Mouse (Mus musculus) forebrain, embryonic 10.5 days (tissue): ENCODE data around the gene Tmem208. TPM values are rescaled to one million over a fixed set of nuclear protein-coding genes. Genes with fewer than 3 reads are reported as not detected.
A peak's percentile ranks its signal among the peaks of the same experiment; 100 is the strongest.

Experiments used
- DNase-seq: peaks from one replicate; pipeline ENCODE4 v3.0.0-alpha.2; 2017; ENCODE audit warnings: low spot score; ENCODE audit errors: extremely low spot score
- H3K27ac ChIP-seq: fragments of 300-500 bp; sonication (generic); 2 replicates; pipeline ENCODE4 v1.5.1; 2016; ENCODE audit warnings: mild to moderate bottlenecking
- H3K27me3 ChIP-seq: fragments of 300-500 bp; sonication (generic); 2 replicates; pipeline ENCODE4 v1.6.1; 2016; ENCODE audit warnings: mild to moderate bottlenecking; ENCODE audit not compliant: poor library complexity, severe bottlenecking
- H3K36me3 ChIP-seq: fragments of 300-500 bp; sonication (generic); replicated peaks from 2 replicates; pipeline ENCODE4 v1.6.1; 2016; ENCODE audit warnings: mild to moderate bottlenecking, moderate library complexity
- H3K4me1 ChIP-seq: fragments of 300-500 bp; sonication (generic); 2 replicates; pipeline ENCODE4 v1.6.1; 2016
- H3K4me3 ChIP-seq: fragments of 300-500 bp; sonication (generic); 2 replicates; pipeline ENCODE4 v1.5.1; 2016; ENCODE audit warnings: mild to moderate bottlenecking, moderate library complexity
- H3K9me3 ChIP-seq: fragments of 300-500 bp; sonication (generic); 2 replicates; pipeline ENCODE4 v1.6.1; 2016; ENCODE audit warnings: mild to moderate bottlenecking, moderate library complexity
- WGBS: fragments of 180-500 bp; shearing (Covaris S2); methylation state at CpG from one replicate; pipeline ENCODE4 v1.1.7; 2016; 5-methylcytosine and 5-hydroxymethylcytosine counted together
- polyA plus RNA-seq: library from polyadenylated mRNA; unstranded; fragments of >200 nt; fragmentation: Nextera tagmentation; extraction: Ambion mirVana; gene quantifications from 2 replicates; pipeline ENCODE4 v1.2.1, GENCODE M21; 2016

The Tmem208 gene
- polyA plus RNA-seq, 1 experiment from 2014 or later: 95.3 TPM

DNA sequence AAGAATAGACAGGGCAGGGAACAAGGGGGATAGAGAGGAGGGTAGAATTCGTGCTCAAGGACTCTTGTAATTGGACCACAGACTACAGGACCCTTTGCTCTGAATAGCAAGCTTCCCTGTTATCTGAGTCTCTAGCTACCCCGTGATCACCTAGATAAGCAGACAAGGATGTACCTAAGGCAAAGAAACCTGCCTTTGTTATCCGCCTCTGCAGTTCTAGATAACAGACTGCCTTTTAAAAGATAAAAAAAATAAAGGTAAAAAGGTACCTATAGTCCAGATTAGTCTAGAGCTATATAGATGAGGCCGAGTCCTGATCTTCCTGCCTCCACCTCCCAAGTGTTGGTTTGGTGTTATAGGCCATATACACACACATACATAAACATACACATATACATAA lies 16.6 kb downstream of the Tmem208 start:
- no peak for DNase-seq
- 77% methylated on average over 4 of the region's 4 CpGs for whole genome bisulfite sequencing
- Histone ChIP-seq H3K9me3 (no peaks in the 10 kb centered on the region), H3K36me3 (peaks cover 14% of the 10 kb centered on the region), H3K4me3 (no peak overlapping the region), H3K27ac (no peak overlapping the region), H3K4me1 (peaks cover 46% of the 10 kb centered on the region), H3K27me3 (peaks cover 16% of the 10 kb centered on the region)

DNA sequence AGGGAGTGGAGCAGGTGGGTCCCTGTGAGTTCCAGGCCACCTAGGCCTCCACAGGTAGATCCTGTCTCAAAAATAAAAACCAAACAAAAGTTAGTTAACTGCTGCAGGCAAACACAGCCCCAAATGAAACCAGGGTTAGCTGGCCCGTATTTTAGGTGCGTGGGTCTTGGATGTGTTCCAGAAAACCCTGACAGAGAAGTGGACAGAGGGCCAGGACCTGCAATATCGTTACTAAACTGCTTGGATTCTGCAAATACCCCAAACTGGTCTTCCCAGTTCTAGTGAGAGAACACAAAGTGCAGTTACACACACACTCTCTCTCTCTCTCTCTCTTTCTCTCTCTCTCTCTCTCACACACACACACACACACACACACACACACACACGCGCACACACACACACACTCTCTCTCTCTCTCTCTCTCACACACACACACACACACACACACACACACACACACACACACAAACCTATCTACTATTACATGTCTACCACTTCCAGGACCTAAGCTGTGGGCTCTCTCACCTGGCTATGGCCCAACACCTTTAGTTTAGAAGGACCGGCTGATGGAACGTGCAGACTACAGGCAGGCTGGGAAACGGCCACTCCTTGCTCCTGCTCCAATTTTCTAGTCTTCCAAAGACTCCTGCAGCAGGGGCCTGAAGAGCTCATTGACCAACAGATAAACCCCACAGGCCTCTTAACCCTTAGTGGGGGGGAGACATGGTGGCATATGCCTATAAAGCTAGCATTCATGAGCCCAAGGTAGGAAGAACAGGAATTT lies 17.8 kb downstream of the Tmem208 start:
- H3K36me3 ChIP-seq: 0 out of 2 replicates have a peak, but pooled peaks cover 4% of the 10 kb centered on the region
- H3K9me3 ChIP-seq: no peaks in the 10 kb centered on the region
- H3K4me1 ChIP-seq: peaks cover 52% of the 10 kb centered on the region
- no peak overlapping the region for H3K27ac ChIP-seq
- peaks cover 7% of the 10 kb centered on the region; the same call in 1 of the 2 replicates for H3K27me3 ChIP-seq
- no peak for DNase-seq
- WGBS: 73% methylated on average over 8 of the region's 8 CpGs
- H3K4me3 ChIP-seq: no peak overlapping the region

GRCm38 (mm10) chr8:105345061-105345975 lies 19.2 kb downstream of the Tmem208 start:
- Histone ChIP-seq H3K36me3 (0 out of 2 replicates have a peak, but pooled peaks cover 4% of the 10 kb centered on the region), H3K4me3 (peak overlapping the region; percentile 83; the same call in 1 of the 2 replicates), H3K9me3 (no peaks in the 10 kb centered on the region), H3K4me1 (peaks cover 66% of the 10 kb centered on the region), H3K27me3 (peaks cover 16% of the 10 kb centered on the region), H3K27ac (0 out of 2 replicates have a peak overlapping the region, but pooled peaks have one; percentile 8)
- no peak for DNase-seq
- 68% methylated on average over 7 of the region's 7 CpGs for WGBS

DNA sequence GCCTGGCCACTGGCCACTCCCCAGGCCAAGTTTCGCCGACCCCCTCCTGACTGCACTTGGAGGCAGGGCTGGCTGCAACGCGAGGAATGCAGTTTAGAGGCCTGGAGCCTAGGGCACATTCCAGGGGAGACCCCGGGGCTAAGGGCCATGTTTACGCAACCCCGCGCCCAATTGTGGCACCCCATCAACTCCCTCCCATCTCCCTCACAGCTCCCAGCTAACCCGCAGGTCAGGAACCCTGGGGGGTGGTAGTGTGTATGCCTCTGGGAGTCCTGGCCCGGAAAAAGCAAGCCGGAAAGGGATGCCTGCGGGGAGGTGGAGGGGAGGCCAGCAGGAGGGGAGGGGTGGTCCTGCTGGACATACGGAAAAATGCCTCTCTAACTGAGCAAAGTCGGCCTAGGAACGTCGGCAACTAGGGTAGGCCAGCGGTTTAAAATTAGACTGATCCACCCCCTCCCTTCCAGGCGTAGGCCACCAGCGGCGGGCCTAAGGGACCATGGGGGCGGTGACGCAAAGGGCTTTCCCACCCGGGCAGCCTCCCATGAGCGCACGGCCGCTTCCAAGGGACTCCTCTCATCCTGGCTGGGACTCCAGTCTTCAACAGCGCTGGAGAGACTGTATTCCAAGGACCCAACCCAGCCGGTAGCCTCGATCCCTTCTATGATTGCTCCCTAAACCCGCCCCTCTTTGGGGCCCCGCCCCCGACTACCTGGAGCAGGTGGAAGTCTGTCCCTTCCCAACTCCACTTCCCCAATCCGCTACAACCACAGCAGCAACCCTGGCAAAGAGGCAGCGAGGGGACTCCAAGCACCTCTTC lies 20.7 kb downstream of the Tmem208 start:
- H3K27me3 ChIP-seq: peaks cover 24% of the 10 kb centered on the region
- H3K27ac ChIP-seq: peak overlapping the region; percentile 91
- peaks cover 68% of the 10 kb centered on the region for H3K4me1 ChIP-seq

DNA sequence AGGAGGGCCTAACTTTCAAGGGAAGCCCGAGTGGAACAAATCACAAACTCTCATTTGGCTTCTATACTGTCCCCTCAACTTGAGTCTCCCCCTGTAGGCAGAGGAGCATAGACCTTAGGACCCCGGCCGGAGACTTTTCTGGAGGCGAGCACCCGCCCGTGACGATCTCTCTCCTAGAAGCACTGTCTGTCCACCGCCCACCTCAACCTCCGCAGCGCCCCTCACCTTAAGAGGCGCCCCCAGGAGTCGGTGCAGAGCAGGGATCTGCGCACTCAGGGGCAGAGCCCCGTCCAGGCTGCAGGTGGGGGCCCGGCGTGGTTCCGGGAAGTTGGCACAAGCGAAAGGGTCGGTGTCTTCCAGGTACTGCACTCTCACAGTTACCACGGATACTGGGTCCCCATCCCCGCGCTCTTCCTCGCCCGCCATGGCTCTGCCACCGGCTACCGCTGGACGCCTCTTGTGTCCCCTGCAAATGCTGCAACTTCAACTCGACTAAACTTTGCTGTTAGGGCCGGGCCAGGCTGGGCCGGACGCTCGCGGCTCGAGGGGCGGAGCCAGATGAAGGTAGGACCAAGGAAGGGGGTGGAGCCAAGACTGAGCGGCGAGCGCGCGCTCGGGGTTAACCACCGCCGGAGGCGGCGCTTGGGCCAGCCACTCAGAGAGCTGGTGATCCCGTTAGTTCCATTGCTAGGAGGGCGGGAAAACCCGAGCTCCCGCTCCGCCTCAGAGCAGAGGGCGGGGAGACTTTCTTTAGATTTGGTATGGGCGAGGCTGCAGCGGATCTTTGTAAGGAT lies 21.5 kb downstream of the Tmem208 start, which contains the start of gene Fhod1:
Fhod1 (minus strand) TSS at position 526 of the 794 bp plus-strand sequence.
- no peaks in the 10 kb centered on the region for H3K9me3 ChIP-seq
- peak; percentile 97 for DNase-seq
- peaks cover 68% of the 10 kb centered on the region for H3K4me1 ChIP-seq
- peaks cover 24% of the 10 kb centered on the region for H3K27me3 ChIP-seq
- WGBS: under 1% methylated on average over 53 of the region's 53 CpGs
- H3K4me3 ChIP-seq: peak within 1 kb of the TSS; percentile 83
- H3K27ac ChIP-seq: peak within 1 kb of the TSS; percentile 91
- H3K36me3 ChIP-seq: 0 out of 2 replicates have a peak, but pooled peaks cover 4% of the 10 kb centered on the region

More for the DNA sequence above, 20.7 kb downstream of the Tmem208 start:
- Histone ChIP-seq H3K4me3 (peak overlapping the region; percentile 83), H3K36me3 (0 out of 2 replicates have a peak, but pooled peaks cover 4% of the 10 kb centered on the region), H3K9me3 (no peaks in the 10 kb centered on the region)
- WGBS: under 1% methylated on average over 34 of the region's 34 CpGs
- DNase-seq: peak; percentile 55

DNA sequence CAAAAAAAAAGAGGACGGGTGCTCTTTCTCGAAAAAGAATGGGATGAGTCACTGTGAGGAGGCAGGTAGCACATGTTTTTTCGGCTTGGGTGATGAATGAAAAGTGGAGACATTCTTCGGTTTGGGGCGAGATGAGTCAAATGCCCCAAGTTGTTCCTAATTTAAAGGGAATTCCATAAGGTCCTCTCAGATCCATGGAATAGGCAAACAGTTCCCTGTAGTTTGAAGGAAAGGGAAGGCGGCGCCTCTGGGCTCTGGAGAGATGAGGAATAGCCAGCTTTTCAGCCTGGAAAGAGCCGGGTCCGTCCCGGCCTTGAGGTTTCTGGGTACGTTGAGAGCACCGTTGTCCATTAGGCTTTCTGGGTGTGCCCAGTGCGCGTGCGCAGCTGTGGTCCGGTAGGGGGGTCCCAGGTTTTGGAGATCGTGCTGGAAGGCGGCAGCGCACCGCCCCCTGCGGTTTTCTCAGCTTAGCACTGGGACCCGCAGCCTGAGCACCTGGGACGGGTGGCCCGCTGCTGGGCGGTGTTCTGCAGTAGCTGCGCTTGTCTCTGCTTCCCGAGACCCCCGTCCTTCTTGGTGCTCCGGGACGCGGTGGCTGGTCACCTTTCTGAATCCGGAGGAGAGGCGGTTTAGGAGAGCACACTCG lies 22.4 kb downstream of the Tmem208 start, which contains the start of gene Slc9a5:
Slc9a5 (plus strand) TSS at position 394 of the 646 bp plus-strand sequence.
- under 1% methylated on average over 34 of the region's 34 CpGs for WGBS
- Histone ChIP-seq H3K27me3 (peaks cover 24% of the 10 kb centered on the region), H3K27ac (peak within 1 kb of the TSS; percentile 91), H3K4me3 (peak within 1 kb of the TSS; percentile 83), H3K36me3 (peaks cover 4% of the 10 kb centered on the region; the same call in 1 of the 2 replicates), H3K9me3 (no peaks in the 10 kb centered on the region), H3K4me1 (peaks cover 68% of the 10 kb centered on the region)
- peak; percentile 86 for DNase-seq

GRCm38 (mm10) chr8:105349096-105349771 lies 23.1 kb downstream of the Tmem208 start:
- peaks cover 67% of the 10 kb centered on the region for H3K4me1 ChIP-seq

GRCm38 (mm10) chr8:105350186-105350585 lies 24.0 kb downstream of the Tmem208 start:
- peaks cover 11% of the 10 kb centered on the region for H3K36me3 ChIP-seq
- DNase-seq: no peak
- H3K4me1 ChIP-seq: peaks cover 64% of the 10 kb centered on the region
- H3K27me3 ChIP-seq: peaks cover 24% of the 10 kb centered on the region
- H3K27ac ChIP-seq: 0 out of 2 replicates have a peak overlapping the region, but pooled peaks have one; percentile 91
- 51% methylated on average over 7 of the region's 7 CpGs for WGBS
- H3K4me3 ChIP-seq: peak overlapping the region; percentile 83
- no peaks in the 10 kb centered on the region for H3K9me3 ChIP-seq

More at GRCm38 (mm10) chr8:105349096-105349771, 23.1 kb downstream of the Tmem208 start:
- H3K36me3 ChIP-seq: peaks cover 8% of the 10 kb centered on the region
- peak; percentile 60 for DNase-seq
- no peaks in the 10 kb centered on the region for H3K9me3 ChIP-seq
- H3K27ac ChIP-seq: peak overlapping the region; percentile 91
- WGBS: 0% methylated on average over 38 of the region's 48 CpGs
- peak overlapping the region; percentile 83 for H3K4me3 ChIP-seq
- peaks cover 24% of the 10 kb centered on the region for H3K27me3 ChIP-seq

DNA sequence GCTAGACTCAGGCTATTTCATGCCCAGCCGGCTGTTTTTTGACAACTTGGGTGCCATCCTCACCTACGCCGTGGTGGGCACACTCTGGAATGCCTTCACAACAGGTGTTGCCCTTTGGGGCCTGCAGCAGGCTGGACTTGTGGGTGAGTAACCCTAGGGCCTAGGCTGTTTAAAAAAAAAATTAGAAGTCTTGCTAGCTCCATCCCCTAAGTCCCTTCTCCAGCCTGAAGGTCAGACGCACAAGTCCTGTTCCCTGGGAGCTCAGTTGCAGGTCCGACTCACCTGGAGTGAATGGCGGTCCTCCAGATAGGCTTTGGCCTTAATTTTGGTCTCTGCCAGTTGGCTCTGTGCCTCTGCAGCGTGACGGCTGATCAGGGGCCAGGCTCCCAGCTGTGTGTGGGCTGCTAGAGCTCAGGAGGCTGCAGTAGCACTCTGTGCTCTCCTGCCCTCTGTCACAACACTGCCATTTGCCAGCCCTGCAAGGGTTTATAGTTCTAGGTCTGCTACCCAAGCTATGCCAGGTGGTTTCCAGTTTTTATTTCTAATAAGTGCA lies 27.5 kb downstream of the Tmem208 start:
- Histone ChIP-seq H3K36me3 (peaks cover 44% of the 10 kb centered on the region), H3K27me3 (peaks cover 17% of the 10 kb centered on the region), H3K27ac (no peak overlapping the region), H3K9me3 (no peaks in the 10 kb centered on the region), H3K4me1 (peaks cover 38% of the 10 kb centered on the region), H3K4me3 (no peak overlapping the region)
- DNase-seq: no peak
- 80% methylated on average over 8 of the region's 8 CpGs for WGBS

DNA sequence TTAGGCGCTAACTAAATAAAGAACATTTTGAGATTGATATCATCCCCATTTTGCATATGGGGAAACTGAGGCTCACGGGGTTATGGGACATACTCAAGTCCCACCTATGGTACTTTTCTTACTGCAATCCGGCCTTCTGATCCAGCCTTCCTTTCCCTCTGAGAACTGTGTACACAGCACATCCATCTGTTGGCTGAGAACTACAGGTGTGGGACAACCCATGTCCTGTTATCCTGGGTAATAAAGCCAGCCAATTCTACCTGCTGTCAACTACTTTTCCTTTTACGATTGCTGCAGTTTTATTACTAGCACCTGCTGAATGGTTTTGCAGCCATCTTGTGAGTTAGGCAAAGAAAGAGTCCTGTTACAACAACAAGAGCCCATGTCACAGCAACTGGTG lies 28.4 kb downstream of the Tmem208 start:
- Histone ChIP-seq H3K27me3 (peaks cover 14% of the 10 kb centered on the region), H3K4me1 (peaks cover 38% of the 10 kb centered on the region), H3K27ac (no peak overlapping the region), H3K4me3 (no peak overlapping the region), H3K36me3 (peaks cover 51% of the 10 kb centered on the region), H3K9me3 (no peaks in the 10 kb centered on the region)
- DNase-seq: no peak
- WGBS: 94% methylated on average over 4 of the region's 4 CpGs
